Mouse (Mus musculus): Measurements from ENCODE around the gene Robo2.

The Robo2 gene

DNA sequence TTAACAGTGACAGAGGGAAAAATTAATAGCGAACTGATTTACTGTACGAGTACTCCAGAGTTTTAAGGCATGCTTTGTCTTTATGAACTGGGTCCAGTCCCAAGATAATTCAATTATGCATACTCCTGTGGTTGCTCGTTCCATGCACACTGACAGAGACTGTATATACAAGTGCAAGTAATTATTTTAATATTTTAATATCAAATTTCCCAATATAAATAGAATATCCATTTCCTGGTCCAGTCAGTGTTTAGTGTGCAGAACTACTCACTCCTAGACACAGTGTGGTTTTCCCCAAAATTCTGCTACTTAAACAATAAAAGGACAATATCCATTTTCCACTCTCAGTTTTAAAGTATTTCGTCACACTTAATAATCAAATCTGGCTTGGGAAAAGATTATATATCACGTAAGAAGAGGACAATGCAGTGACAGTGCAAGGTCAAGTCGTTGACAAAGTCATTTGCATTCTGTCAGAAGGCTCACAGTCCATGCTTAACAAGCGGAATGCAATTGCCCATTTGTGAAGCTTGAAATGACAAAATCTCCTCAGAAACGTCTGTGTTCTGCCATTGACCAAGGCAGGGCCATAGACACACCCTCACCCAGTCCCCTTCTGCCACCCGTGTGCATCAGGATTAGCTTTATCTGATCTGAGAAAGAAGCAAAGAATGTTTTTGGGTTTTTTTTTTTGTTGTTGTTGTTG lies 89.8 kb downstream of the Robo2 start:
- no peak for DNase-seq

DNA sequence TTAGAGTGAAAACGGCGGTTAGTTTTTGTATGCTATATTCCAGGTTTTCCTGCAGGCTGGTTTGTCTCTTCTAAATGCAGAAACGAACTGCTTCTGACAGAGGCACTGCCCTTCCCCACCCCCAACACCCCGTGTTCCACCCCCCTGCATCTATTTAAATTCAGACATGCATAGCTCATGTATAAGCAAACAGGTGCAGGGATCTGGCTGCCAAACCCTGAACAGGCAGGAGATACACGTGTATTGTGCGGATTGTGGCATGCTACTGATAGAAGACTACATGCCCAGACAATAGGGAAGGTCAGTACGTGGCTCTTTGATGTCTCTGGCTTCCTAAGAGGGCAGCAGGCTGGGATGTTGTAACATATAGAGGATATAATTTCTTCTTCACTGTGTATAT lies 95.5 kb downstream of the Robo2 start:
- no peak for DNase-seq

DNA sequence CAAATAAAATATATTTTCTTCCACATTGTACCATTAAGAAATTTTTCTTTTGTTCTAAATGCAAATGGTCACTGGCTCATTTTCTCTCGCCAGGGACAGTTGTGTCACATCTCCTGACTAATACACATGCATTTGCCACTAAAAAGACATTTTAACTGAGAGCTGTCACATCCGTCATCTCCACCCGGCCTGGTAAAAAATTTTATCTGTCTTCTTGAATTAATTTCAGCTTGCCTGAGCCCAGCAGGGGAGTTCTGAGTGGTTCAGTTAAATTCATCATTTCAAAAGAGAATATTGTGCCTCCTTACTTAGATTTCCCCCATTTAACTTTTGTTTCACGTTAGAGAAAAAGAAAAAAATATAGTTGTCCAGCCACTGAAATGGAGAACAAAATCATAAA lies 98.4 kb downstream of the Robo2 start:
- no peak for DNase-seq

DNA sequence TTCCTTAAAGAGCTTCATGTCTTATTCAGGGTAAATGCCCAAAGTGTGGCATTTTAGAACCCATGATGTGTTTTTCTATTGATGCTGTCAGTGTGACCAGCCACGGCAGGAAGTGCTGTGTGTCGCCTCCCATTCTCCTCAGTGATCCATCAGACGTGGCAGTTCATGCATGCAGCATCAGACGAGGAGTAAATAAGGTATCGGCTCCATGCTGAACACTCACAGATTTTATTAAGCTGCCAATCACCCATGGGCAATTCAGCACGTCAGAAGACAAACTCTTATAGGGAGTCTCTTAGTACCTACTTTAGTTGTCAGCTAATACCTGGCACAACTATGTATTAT lies 104.1 kb downstream of the Robo2 start:
- DNase-seq = no peak

DNA sequence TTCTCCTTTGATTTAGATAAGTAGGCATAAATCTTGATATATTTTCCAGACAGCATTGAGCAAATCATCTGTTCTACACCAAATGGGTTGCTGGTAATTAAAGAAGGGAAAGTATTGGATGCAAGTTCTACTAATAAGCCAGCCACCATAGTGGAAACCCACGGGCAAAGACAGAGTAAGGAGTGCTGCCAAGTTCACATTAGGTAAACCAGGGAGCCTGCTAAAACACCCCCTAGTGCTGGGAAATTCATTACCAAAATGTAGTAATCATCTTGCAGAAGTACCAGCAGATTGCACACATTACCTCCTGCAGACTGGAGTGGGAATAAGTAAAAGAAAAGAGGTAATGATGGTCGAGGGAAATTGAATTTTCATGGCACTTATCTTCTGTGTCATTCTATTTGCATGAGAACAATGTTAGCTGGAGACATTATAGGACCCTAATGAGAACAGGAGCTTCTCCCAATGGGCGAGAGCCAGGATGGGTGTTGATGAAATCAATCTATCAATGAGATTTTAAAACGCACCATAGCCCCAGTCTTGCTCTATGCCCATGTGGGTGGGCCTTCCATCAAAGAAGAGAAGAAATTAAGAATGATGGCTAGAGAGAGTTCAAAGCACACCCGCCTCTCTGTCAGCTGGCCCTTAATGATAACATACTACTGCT lies 104.6 kb downstream of the Robo2 start:
- no peak for DNase-seq

DNA sequence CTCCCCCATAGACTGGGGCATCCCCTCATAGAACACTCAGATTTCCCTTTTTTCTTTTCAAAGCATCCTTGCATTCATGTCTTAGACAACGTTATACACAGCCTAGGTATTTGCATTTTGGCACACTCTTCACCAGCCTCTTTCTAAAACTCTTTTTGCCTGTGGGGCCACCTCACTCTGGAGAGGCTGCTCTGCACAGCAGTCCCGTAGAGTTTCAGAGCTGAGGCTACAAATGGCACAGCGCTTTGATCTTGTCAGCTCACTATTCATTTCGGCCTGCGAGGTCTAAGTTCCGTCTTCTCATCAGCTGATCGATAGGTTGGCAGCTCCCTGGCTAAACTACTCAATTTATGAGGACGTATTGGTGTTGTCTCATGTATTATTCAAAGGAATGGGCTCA lies 123.7 kb downstream of the Robo2 start:
- DNase-seq = no peak

DNA sequence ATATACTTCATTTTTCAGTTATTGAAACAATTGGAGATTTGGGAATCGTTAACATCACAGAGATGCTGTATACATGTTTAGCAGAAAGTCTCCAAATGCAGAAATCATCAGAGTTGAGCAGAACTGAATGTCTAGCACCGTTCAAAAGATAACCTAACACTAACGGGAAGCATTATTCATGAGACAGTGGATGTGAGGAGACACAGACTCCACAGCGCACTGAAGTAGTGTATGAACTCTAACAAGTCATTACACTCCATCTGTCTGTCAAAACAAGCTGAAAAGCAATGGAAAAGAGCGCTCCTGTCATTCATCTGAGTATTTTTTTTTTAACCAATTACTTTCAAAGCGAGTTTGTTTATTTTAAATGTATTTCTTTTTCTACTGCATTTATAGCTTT lies 129.1 kb downstream of the Robo2 start:
- DNase-seq = no peak

DNA sequence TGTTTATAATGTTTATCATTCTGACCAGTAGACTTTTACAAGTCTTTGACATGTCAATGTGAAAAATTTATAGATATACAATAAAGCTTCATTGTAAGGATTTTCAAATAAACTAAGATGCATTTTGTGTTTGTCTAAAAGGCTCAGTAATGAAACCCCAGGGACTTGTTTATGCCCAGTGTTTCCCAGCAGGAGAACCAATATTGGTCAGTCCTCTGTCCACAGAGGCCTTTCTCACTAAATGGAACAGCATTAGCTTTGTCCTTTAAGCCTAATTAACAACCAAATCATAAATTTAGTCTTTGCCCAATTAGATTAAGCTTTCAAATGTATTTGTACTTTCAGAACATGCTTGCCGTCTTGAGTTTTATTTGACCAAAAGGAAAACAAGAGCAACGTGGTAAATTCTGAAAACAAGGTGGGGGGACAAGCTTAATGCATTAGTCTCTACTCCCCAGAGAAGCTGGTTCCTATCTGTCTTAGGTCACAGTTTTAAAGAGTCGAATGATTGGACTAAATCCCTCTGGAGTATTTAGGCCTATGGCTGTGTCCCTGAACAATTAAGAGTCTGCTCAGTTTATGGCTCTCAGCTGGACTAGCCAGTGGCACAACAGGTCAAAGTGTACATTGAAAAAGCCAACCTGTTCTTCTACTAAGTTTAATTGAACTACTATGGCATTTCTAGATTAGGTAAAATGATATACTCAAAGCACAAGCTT lies 134.6 kb downstream of the Robo2 start:
- DNase-seq = no peak

DNA sequence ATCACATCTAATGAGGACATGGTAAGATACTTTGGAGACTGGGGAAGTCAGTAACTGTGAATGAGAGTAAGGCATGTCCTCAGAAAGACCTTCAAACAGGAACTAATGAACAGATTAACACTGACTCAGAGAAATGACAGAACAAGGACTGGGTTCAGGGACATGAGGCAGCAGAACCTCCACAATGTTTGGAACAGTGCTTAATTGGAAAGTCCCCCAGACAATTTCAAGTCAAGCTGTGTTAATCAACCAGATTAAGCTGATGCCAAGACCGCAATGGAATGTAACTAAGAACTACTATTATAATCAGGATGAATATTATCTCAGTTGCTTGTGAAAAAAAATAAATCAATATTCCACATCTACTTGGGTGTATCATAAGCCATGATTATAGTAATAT lies 137.0 kb downstream of the Robo2 start:
- no peak for DNase-seq

DNA sequence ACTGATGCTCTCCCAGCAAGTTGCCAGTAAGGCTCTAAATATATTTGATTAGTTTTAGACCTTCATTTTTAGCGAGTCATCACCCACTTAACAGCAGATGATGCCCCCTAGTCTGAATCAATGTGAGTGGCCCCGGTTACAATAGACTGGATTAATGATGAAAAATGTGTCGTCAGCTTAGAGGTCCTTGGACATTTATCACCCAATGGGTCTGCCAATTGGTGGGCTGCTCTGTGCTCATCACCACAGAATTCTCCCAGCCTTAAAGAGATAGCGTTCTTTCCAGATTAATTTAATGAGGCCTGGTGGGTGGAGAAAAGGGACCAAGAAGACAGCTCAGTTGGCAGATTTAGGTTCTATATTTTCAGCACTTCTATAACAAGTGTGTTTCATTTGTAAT lies 138.6 kb downstream of the Robo2 start:
- no peak for DNase-seq

DNA sequence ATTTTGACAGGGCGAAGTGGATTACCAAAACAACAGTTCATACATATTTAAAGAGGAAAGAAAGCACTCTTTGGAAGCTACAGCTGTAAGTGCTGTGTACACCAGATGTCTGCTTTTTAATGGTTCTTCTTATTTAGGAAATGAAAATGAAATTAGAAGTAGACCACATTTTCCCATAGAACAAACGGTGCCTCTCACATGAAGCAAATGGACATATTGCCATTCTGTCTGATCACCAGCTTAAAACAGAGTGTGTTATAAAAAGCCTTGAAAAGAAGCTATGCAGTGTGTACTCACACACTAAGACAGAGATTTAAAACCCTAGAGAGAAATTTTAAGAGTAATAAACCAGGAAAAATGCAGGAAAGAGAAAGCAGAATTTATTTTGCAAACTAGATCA lies 153.4 kb downstream of the Robo2 start:
- no peak for DNase-seq

DNA sequence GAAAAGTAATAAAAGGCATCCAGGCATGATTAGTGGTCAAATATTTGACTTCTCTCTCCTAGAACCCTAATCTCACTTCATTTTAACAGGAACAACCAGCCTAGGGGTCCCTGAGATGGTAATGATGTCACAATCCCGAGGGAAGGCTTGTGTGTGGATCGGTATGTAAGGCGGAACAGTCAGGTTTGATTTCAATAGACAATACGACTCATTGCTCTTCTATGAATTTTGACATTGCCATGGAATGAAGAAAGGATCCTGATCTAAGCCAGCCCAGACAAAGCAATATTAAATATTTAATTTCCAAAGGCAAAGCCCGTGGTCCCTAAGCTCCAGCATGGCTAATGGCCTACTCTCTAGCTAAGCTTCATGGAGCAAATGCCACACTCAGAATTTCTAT lies 167.2 kb downstream of the Robo2 start:
- DNase-seq = no peak

DNA sequence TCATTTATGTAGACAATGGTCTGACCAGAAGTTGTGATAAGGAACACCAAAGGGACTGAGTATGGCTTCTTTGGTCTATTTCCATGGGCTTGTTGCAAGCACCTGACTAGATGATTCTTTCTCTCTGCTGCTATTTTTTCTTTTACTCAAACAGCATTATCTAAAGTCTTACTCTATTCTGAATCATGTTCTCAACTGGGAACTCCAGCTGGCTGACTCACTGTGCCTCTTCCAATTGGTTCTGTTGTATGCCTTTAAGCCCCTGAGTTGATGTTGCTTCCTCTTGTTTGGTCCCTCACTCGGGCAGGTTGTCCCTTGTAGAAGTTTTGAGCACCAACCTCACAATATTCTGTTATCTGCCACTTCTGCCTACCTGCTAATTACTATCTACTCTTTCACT lies 170.1 kb downstream of the Robo2 start:
- no peak for DNase-seq

DNA sequence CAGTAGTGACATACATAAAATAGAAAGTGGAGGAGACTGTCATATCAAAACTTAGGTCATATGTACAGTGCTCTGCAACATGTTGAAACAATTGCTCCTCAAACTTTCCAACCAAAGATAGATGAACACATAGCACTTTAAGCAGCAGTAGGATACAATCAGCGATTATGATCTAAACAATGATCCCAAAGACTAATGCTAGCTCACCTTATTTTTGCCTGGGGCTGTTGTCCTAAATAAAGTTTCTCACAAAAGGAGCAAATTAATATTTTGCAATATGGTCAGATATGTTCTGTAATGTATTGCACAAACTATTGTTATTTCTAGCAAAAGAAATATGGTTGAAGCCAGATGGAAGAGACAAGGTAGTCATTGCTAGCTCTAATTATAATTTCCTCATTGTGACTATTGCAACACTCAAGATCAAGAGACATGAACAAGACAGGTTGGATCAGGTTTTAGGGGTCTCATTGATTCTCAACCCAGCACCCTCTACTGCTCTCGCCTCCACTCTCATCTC lies 174.2 kb downstream of the Robo2 start:
- no peak for DNase-seq

DNA sequence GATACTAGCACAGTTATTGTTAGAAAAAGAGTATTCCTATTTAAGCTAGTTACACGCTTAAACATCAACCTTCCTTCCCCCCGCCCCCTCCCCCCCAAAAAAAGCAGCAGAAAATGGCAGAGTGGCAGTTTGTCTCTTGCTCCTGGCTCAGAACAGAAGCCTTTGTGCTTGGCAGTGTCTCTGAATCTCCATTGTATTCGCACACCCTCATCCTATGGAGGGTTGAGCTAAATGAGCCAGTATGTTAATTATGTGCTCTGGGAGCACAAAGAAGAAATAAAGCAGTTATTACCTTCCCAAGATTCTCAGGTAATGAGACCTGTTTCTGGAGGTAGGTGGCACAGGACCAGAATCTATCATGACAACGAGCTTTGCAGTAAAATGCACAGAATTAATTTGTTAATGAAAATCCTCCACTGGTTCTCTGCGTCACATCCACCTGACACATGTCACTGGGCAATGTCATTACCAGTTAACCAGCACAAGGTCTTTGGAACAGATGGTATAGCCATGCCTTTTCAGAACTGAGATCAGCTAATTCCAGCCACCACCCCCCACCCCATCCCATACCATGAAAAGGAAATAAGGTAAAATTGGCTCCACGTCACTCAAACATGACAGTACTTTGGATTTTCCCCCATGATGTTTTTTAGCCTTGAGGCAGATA lies 177.1 kb downstream of the Robo2 start:
- no peak for DNase-seq

DNA sequence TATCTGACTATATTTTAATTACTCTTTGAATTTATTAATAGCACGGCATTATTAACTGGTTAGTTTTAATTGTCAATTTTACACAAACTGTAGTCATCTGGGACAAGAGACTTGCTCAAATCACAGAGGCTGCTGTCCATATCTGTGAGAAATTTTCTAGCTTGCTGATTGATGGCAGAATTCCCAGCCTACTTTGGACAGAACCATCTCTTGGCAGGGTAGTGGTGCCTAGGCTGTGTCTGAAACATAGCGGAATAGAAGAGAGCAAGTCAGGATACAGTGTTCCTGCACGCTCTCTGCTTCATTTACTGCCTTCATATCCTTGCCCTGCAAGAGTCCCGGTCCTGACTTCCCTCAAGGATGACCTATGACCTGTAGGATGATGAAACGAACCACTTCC lies 178.0 kb downstream of the Robo2 start:
- DNase-seq = no peak

DNA sequence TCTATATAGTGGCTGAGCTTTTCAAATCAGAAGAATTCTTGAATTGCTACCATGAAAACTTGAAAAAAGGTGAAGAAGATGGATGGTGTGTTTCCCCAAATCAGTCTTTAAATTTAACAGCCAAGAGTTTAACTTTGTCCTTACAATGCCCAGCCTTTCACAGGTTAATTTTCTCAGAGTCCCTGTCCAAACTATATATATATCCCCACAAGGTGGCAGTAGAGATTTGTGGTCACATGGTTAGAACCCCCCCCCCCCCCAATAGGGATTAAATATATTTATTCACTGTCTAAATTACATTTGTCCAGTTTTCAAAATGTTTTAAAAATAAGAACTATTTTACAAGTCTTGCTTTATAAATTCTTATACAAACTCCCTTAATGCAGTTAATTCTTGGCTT lies 184.3 kb downstream of the Robo2 start:
- DNase-seq = no peak

DNA sequence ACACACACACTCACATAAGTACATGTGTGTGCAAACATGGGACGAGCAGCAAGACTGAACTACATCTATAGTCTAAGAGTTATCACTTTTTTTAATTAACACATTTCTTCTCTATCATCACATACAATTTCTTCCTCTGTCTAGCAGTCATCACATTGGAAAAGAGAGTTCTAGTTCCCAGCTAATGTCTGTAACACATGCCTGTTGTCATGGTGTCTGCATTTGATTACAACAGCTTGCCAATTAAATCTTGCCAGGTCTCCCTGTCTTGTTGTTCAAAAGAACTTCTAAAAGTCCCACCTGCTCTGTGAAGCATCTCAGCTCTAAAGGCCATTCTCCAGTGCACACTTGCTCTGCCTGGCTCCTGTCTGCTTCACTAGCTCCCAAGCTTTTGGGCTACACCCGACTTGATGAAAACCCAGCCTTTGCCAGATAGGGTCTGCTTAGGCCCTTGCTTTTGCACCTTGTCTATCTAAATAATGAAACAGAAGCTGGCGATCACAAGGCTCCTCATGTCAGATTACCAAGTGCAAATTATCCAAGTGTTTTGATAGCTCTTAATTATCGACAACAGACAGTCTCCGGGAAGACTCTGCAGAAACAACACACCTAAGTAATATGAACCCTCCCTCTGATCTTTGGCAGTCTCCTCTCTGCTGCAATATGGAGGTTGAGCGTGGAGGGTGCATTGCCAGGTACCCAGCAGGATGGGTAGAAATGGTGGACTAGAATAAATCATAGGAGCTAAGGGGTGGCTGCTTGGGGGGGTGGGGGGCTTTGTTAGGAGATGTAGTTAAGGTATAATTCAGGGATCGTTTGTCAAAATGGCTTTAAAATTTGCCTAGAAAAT lies 186.0 kb downstream of the Robo2 start:
- no peak for DNase-seq

DNA sequence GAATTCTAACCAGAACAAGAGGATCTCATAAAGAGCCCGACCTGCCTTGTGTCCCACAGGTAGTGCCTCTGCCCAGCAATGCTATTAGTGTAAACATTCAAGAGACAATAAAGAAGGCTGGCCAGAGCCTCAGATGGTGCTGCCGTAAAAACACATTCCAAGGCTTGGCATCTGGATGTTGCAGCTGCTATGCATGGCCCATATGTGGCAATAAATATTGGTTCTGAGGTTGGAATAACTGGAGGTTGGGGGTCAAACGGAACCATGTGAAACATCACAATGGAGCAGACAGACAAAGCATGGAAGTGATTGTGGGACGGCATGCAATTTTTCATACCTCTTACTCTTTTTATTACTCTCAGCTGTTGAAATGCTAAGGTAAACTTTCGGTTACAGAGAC lies 189.1 kb downstream of the Robo2 start:
- DNase-seq = no peak

DNA sequence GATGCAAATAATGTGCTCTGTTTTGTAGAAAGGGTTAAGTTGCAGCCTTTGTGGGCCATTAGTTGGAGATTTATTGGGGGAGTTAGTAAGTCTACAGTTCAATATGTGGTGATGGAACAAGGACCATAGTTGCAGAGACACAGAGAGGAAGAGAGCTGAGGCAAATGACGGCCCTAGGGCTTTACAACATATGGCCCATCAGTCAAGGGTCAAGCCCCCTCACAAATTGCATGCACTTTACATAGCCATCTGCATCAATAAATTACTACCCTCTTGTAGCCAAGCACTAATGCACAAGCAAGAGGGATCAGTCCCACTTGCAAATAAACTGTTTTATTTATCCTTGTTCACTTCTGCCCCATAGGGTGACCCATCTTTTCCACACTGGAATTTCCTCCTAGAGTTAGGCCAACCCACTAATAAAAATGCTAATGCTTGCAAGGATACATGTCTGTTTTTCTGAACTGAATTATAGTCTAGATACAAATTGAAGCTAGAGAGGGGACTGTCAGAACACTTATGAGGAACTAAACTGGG lies 194.7 kb downstream of the Robo2 start:
- DNase-seq = no peak

DNA sequence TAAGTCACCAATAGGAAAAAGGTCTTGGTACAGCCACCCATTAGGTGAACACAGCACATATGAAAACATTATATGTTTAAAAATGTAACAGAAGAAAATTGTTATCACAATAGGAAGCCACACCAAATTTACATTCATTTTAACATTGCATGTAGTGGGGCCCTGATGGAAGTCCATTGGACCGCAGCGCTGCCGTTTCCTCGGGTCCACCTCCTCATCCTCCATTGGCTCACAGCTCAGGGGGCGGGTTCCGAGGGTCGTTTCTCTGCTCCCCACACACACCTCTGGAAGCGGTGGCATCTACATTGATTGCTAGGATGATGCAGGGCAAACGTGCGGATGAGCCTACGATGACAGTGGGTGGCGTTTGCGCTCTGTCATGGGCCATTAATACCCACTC lies 195.8 kb downstream of the Robo2 start:
- no peak for DNase-seq

DNA sequence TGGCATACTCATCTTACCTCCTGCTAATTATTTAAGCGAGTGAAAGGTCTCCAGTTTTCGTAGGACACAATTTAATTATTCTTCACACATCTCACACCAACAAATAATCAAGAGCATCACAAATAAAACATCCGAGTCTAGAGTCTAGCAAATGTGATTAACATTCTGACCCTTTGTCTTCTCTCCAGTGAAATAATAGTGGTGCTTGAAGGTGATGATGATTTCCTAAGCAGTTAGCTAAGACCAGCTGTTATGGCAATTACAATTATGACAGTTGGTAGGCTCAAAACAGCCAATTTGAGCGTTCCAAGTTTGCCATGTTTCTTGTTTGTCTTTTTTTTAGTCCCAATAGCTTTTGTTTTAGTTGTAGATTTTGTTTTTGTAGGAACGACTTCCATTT lies 210.9 kb downstream of the Robo2 start:
- no peak for DNase-seq

All from cerebellum, adult 9-11 months (tissue).